Mouse (Mus musculus): ENCODE measurements around the gene Grik1. TPM values are rescaled to one million over a fixed set of nuclear protein-coding genes. Genes with fewer than 3 reads are reported as not detected.

Grik1 gene
- polyA plus RNA-seq (2014; fragmentation: Nextera tagmentation; extraction: Ambion mirVana) = 7.3 and 11.3 TPM in 2 replicates

- Histone ChIP-seq H3K27me3 (replicated peaks; ENCODE audit: control insufficient read depth, insufficient read depth, low read length) (0 out of 2 replicates have a peak, but pooled peaks cover 5% of the 10 kb centered on the region), H3K4me1 (ENCODE audit: control insufficient read depth, insufficient read depth, low read length) (no peaks in the 10 kb centered on the region), H3K36me3 (ENCODE audit: control insufficient read depth, insufficient read depth, low read length) (no peaks in the 10 kb centered on the region), H3K27ac (ENCODE audit: low read depth, low read length) (0 out of 2 replicates have a peak within 1 kb of the TSS, but pooled peaks have one; percentile 2), H3K4me3 (ENCODE audit: low read depth, low read length) (peak within 1 kb of the TSS; percentile 54), H3K9me3 (replicated peaks; ENCODE audit: control insufficient read depth, low read length) (no peaks in the 10 kb centered on the region), H3K4me2 (ENCODE audit: low read length) (peak within 1 kb of the TSS; percentile 97), H3K9ac (ENCODE audit: low read length) (peak within 1 kb of the TSS; percentile 63)
- under 1% methylated on average over 27 of the region's 27 CpGs for WGBS
- peak; percentile 82 for ATAC-seq
- DNase-seq (ENCODE audit: low spot score) = peak; percentile 68
These were observed at the start of gene Grik1 for GRCm38 (mm10) chr16:88290132-88290772. Gene Grik1, minus strand, starts transcription at chr16:88290265.

- no peak overlapping the region for H3K27ac ChIP-seq (ENCODE audit: low read depth, low read length)
- H3K4me2 ChIP-seq (ENCODE audit: low read length) = no peak overlapping the region
- no peaks in the 10 kb centered on the region for H3K4me1 ChIP-seq (ENCODE audit: control insufficient read depth, insufficient read depth, low read length)
- H3K27me3 ChIP-seq (replicated peaks; ENCODE audit: control insufficient read depth, insufficient read depth, low read length) = no peaks in the 10 kb centered on the region
- 47% methylated on average over 3 of the region's 3 CpGs for WGBS
- no peak overlapping the region for H3K9ac ChIP-seq (ENCODE audit: low read length)
- no peak for ATAC-seq
- no peaks in the 10 kb centered on the region for H3K9me3 ChIP-seq (replicated peaks; ENCODE audit: control insufficient read depth, low read length)
- DNase-seq (ENCODE audit: low spot score) = peak; percentile 37
- H3K4me3 ChIP-seq (ENCODE audit: low read depth, low read length) = no peak overlapping the region
- H3K36me3 ChIP-seq (ENCODE audit: control insufficient read depth, insufficient read depth, low read length) = no peaks in the 10 kb centered on the region
These were observed 4.1 kb upstream of the Grik1 start for GRCm38 (mm10) chr16:88294209-88294608.

- 0 out of 2 replicates have a peak, but pooled peaks cover 5% of the 10 kb centered on the region for H3K27me3 ChIP-seq (replicated peaks; ENCODE audit: control insufficient read depth, insufficient read depth, low read length)
- no peaks in the 10 kb centered on the region for H3K4me1 ChIP-seq (ENCODE audit: control insufficient read depth, insufficient read depth, low read length)
- 0% methylated on average over 40 of the region's 40 CpGs for WGBS
- H3K4me2 ChIP-seq (ENCODE audit: low read length) = peak overlapping the region; percentile 97
- ATAC-seq (peak; percentile 71), DNase-seq (ENCODE audit: low spot score) (peak; percentile 55)
- H3K36me3 ChIP-seq (ENCODE audit: control insufficient read depth, insufficient read depth, low read length) = no peaks in the 10 kb centered on the region
- H3K9ac ChIP-seq (ENCODE audit: low read length) = peak overlapping the region; percentile 63
- no peaks in the 10 kb centered on the region for H3K9me3 ChIP-seq (replicated peaks; ENCODE audit: control insufficient read depth, low read length)
- H3K27ac ChIP-seq (ENCODE audit: low read depth, low read length) = 0 out of 2 replicates have a peak overlapping the region, but pooled peaks have one; percentile 2
- peak overlapping the region; percentile 54 for H3K4me3 ChIP-seq (ENCODE audit: low read depth, low read length)
These were observed 514 bp downstream of the Grik1 start for GRCm38 (mm10) chr16:88289421-88290081.

- no peaks in the 10 kb centered on the region for H3K9me3 ChIP-seq (replicated peaks; ENCODE audit: control insufficient read depth, low read length)
- 52% methylated on average over 4 of the region's 4 CpGs for WGBS
- ATAC-seq = peak; percentile 53; the same call in 1 of the 2 replicates
These were observed 31.7 kb downstream of the Grik1 start for GRCm38 (mm10) chr16:88258407-88258806.

GRCm38 (mm10) chr16:88257072-88257471, 33.0 kb downstream of the Grik1 start:
- WGBS = 12% methylated on average over 5 of the region's 5 CpGs

More at GRCm38 (mm10) chr16:88258407-88258806, 31.7 kb downstream of the Grik1 start:
- H3K9ac ChIP-seq (ENCODE audit: low read length) = no peak overlapping the region
- no peaks in the 10 kb centered on the region for H3K36me3 ChIP-seq (ENCODE audit: control insufficient read depth, insufficient read depth, low read length)
- H3K27ac ChIP-seq (ENCODE audit: low read depth, low read length) = no peak overlapping the region
- peaks cover 11% of the 10 kb centered on the region for H3K4me1 ChIP-seq (ENCODE audit: control insufficient read depth, insufficient read depth, low read length)
- no peak overlapping the region for H3K4me3 ChIP-seq (ENCODE audit: low read depth, low read length)
- DNase-seq (ENCODE audit: low spot score) = peak; percentile 31
- H3K4me2 ChIP-seq (ENCODE audit: low read length) = no peak overlapping the region
- no peaks in the 10 kb centered on the region for H3K27me3 ChIP-seq (replicated peaks; ENCODE audit: control insufficient read depth, insufficient read depth, low read length)

GRCm38 (mm10) chr16:88256101-88256500, 34.0 kb downstream of the Grik1 start:
- H3K9ac ChIP-seq (ENCODE audit: low read length) = no peak overlapping the region
- DNase-seq (ENCODE audit: low spot score) (no peak), ATAC-seq (no peak)
- no peaks in the 10 kb centered on the region for H3K9me3 ChIP-seq (replicated peaks; ENCODE audit: control insufficient read depth, low read length)
- no peaks in the 10 kb centered on the region for H3K36me3 ChIP-seq (ENCODE audit: control insufficient read depth, insufficient read depth, low read length)
- H3K4me3 ChIP-seq (ENCODE audit: low read depth, low read length) = no peak overlapping the region
- H3K4me2 ChIP-seq (ENCODE audit: low read length) = no peak overlapping the region
- peaks cover 11% of the 10 kb centered on the region for H3K4me1 ChIP-seq (ENCODE audit: control insufficient read depth, insufficient read depth, low read length)
- H3K27me3 ChIP-seq (replicated peaks; ENCODE audit: control insufficient read depth, insufficient read depth, low read length) = no peaks in the 10 kb centered on the region
- WGBS = 61% methylated on average over 3 of the region's 3 CpGs
- H3K27ac ChIP-seq (ENCODE audit: low read depth, low read length) = no peak overlapping the region

More at GRCm38 (mm10) chr16:88257072-88257471, 33.0 kb downstream of the Grik1 start:
- H3K9me3 ChIP-seq (replicated peaks; ENCODE audit: control insufficient read depth, low read length) = no peaks in the 10 kb centered on the region
- ATAC-seq (peak; percentile 80), DNase-seq (ENCODE audit: low spot score) (peak; percentile 73)
- no peak overlapping the region for H3K4me3 ChIP-seq (ENCODE audit: low read depth, low read length)
- peaks cover 11% of the 10 kb centered on the region for H3K4me1 ChIP-seq (ENCODE audit: control insufficient read depth, insufficient read depth, low read length)
- no peaks in the 10 kb centered on the region for H3K36me3 ChIP-seq (ENCODE audit: control insufficient read depth, insufficient read depth, low read length)
- H3K9ac ChIP-seq (ENCODE audit: low read length) = no peak overlapping the region
- H3K27ac ChIP-seq (ENCODE audit: low read depth, low read length) = no peak overlapping the region
- no peak overlapping the region for H3K4me2 ChIP-seq (ENCODE audit: low read length)
- H3K27me3 ChIP-seq (replicated peaks; ENCODE audit: control insufficient read depth, insufficient read depth, low read length) = no peaks in the 10 kb centered on the region

- DNase-seq (ENCODE audit: low spot score) = no peak
- H3K4me1 ChIP-seq (ENCODE audit: control insufficient read depth, insufficient read depth, low read length) = peaks cover 6% of the 10 kb centered on the region
These were observed 37.4 kb downstream of the Grik1 start for GRCm38 (mm10) chr16:88252676-88253075.

GRCm38 (mm10) chr16:88251049-88251448, 39.0 kb downstream of the Grik1 start:
- no peaks in the 10 kb centered on the region for H3K27me3 ChIP-seq (replicated peaks; ENCODE audit: control insufficient read depth, insufficient read depth, low read length)
- H3K4me2 ChIP-seq (ENCODE audit: low read length) = no peak overlapping the region
- H3K36me3 ChIP-seq (ENCODE audit: control insufficient read depth, insufficient read depth, low read length) = no peaks in the 10 kb centered on the region
- DNase-seq (ENCODE audit: low spot score) = no peak
- no peak overlapping the region for H3K27ac ChIP-seq (ENCODE audit: low read depth, low read length)
- H3K9ac ChIP-seq (ENCODE audit: low read length) = no peak overlapping the region
- H3K9me3 ChIP-seq (replicated peaks; ENCODE audit: control insufficient read depth, low read length) = no peaks in the 10 kb centered on the region
- no peak for ATAC-seq
- no peak overlapping the region for H3K4me3 ChIP-seq (ENCODE audit: low read depth, low read length)
- peaks cover 2% of the 10 kb centered on the region; the same call in 1 of the 2 replicates for H3K4me1 ChIP-seq (ENCODE audit: control insufficient read depth, insufficient read depth, low read length)
- 75% methylated on average over 5 of the region's 5 CpGs for WGBS

More at GRCm38 (mm10) chr16:88252676-88253075, 37.4 kb downstream of the Grik1 start:
- Histone ChIP-seq H3K4me2 (ENCODE audit: low read length) (no peak overlapping the region), H3K36me3 (ENCODE audit: control insufficient read depth, insufficient read depth, low read length) (no peaks in the 10 kb centered on the region), H3K27me3 (replicated peaks; ENCODE audit: control insufficient read depth, insufficient read depth, low read length) (no peaks in the 10 kb centered on the region), H3K4me3 (ENCODE audit: low read depth, low read length) (no peak overlapping the region), H3K9ac (ENCODE audit: low read length) (no peak overlapping the region), H3K9me3 (replicated peaks; ENCODE audit: control insufficient read depth, low read length) (no peaks in the 10 kb centered on the region), H3K27ac (ENCODE audit: low read depth, low read length) (no peak overlapping the region)
- no peak for ATAC-seq
- 69% methylated on average over 2 of the region's 2 CpGs for WGBS
